Mouse (Mus musculus) heart, embryonic 11.5 days (tissue): Measurements from ENCODE around the gene Nrp1. TPM values are rescaled to one million over a fixed set of nuclear protein-coding genes. Genes with fewer than 3 reads are reported as not detected.

ENCODE experiments used
- ATAC-seq: fragments of 200-750 bp; cut with Nextera tagmentation; replicated peaks from 2 replicates; pipeline ENCODE4 v1.8.0; 2017; ENCODE audit warnings: moderate library complexity; ENCODE audit not compliant: insufficient number of reproducible peaks, low FRiP score, low TSS enrichment
- H3K27ac ChIP-seq: fragments of 300-500 bp; sonication (generic); 2 replicates; pipeline ENCODE4 v1.5.1; 2014; ENCODE audit warnings: mild to moderate bottlenecking, low read depth, low read length
- H3K27me3 ChIP-seq: fragments of 300-500 bp; sonication (generic); 2 replicates; pipeline ENCODE4 v1.6.1; 2014; ENCODE audit warnings: mild to moderate bottlenecking, low read length, mixed read lengths; ENCODE audit not compliant: control insufficient read depth, insufficient read depth
- H3K36me3 ChIP-seq: fragments of 300-500 bp; sonication (generic); 2 replicates; pipeline ENCODE4 v1.6.1; 2014; ENCODE audit warnings: mild to moderate bottlenecking, low read length, moderate library complexity, mixed read lengths; ENCODE audit not compliant: control insufficient read depth, insufficient read depth
- H3K4me1 ChIP-seq: fragments of 300-500 bp; sonication (generic); 2 replicates; pipeline ENCODE4 v1.6.1; 2014; ENCODE audit warnings: low read length; ENCODE audit not compliant: control insufficient read depth, insufficient read depth
- H3K4me2 ChIP-seq: fragments of 300-500 bp; sonication (generic); 2 replicates; pipeline ENCODE4 v1.6.1; 2014; ENCODE audit warnings: mild to moderate bottlenecking, moderate library complexity
- H3K4me3 ChIP-seq: fragments of 300-500 bp; sonication (generic); 2 replicates; pipeline ENCODE4 v1.5.1; 2014; ENCODE audit warnings: low read depth, low read length
- H3K9ac ChIP-seq: fragments of 300-500 bp; sonication (generic); 2 replicates; pipeline ENCODE4 v1.6.1; 2014; ENCODE audit warnings: mild to moderate bottlenecking, low read depth, low read length, moderate library complexity
- H3K9me3 ChIP-seq: fragments of 300-500 bp; sonication (generic); replicated peaks from 2 replicates; pipeline ENCODE4 v1.6.1; 2016; ENCODE audit warnings: low read length; ENCODE audit not compliant: control insufficient read depth
- WGBS: fragments of 180-500 bp; shearing (Covaris S2); extraction: QIAGEN DNeasy Blood & Tissue Kit; methylation state at CpG from one replicate; pipeline ENCODE4 v1.1.7; 2014; ENCODE audit not compliant: insufficient replicate concordance; 5-methylcytosine and 5-hydroxymethylcytosine counted together
- polyA plus RNA-seq: library from polyadenylated mRNA; unstranded; fragments of >200 nt; fragmentation: Nextera tagmentation; extraction: Ambion mirVana; gene quantifications from 2 replicates; pipeline ENCODE4 v1.2.1, GENCODE M21; 2014

The Nrp1 gene
- polyA plus RNA-seq, 1 experiment from 2014 or later: 93.7 TPM

- no peak overlapping the region for H3K4me2 ChIP-seq
- no peak overlapping the region for H3K4me3 ChIP-seq
- no peaks in the 10 kb centered on the region for H3K27me3 ChIP-seq
- no peak overlapping the region for H3K27ac ChIP-seq
- peaks cover 13% of the 10 kb centered on the region for H3K36me3 ChIP-seq
- H3K4me1 ChIP-seq: peaks cover 8% of the 10 kb centered on the region
- no peak for ATAC-seq
- no peak overlapping the region for H3K9ac ChIP-seq
- 65% methylated on average over 2 of the region's 2 CpGs for WGBS
- H3K9me3 ChIP-seq: no peaks in the 10 kb centered on the region
Measured at GRCm38 (mm10) chr8:128486043-128486442, 127.6 kb downstream of the Nrp1 start.

DNA sequence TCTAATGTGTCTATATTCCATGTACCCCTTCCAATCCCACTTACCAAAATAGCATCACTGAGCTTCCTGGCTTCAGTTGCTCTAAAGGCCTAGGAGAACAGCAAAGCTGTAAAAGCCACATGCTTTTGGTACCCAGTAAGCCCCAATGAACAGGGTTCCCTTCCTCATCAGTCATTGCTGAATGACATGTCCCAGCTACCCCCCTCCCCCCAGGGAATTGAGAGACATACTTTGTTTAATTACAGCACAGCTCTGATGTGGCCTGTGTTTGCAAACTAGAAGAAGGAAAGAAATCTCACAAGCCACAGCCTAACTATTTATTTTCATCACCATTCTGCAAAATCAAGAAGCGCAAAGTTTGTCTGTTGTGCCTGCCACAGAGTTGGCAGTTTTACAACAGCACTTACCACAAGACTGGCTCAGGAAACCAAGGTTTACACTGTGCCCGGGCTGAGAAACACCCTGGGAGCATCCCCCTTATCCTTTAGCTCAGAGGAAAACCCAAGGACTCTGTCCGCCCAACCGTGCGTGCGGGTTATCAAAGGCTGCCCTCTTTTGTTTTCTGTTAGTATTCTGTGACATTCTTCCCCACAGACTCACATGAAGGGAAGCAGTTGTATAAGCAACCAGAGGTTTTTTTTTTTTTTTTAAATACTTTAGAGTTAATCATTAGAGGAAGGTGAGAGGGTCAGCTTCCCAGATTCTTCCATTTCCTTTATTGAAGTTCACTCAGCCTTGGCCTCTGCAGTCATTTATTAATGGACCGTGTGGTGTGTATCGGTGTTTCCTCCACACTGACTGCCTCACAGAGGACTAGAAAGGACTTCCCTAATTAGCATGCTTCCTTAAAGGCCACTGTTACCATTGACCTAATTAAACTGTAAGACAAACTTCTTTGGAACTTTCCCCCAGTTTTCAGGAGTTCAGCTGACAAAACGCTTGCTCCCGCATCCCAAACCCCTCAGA lies 129.8 kb downstream of the Nrp1 start:
- Histone ChIP-seq H3K4me1 (peaks cover 8% of the 10 kb centered on the region), H3K9ac (no peak overlapping the region), H3K27me3 (no peaks in the 10 kb centered on the region), H3K4me2 (no peak overlapping the region), H3K9me3 (no peaks in the 10 kb centered on the region), H3K36me3 (peaks cover 5% of the 10 kb centered on the region; the same call in 1 of the 2 replicates), H3K4me3 (no peak overlapping the region), H3K27ac (peak overlapping the region; percentile 12; the same call in 1 of the 2 replicates)
- WGBS: 48% methylated on average over 10 of the region's 10 CpGs
- no peak for ATAC-seq

- no peak overlapping the region for H3K9ac ChIP-seq
- no peaks in the 10 kb centered on the region for H3K9me3 ChIP-seq
- ATAC-seq: no peak
- no peaks in the 10 kb centered on the region for H3K27me3 ChIP-seq
- peaks cover 5% of the 10 kb centered on the region; the same call in 1 of the 2 replicates for H3K36me3 ChIP-seq
- H3K27ac ChIP-seq: no peak overlapping the region
- peaks cover 8% of the 10 kb centered on the region for H3K4me1 ChIP-seq
- 86% methylated on average over 1 of the region's 1 CpGs for WGBS
- H3K4me2 ChIP-seq: no peak overlapping the region
- H3K4me3 ChIP-seq: no peak overlapping the region
Measured at GRCm38 (mm10) chr8:128489351-128489750, 130.9 kb downstream of the Nrp1 start.

GRCm38 (mm10) chr8:128491126-128492067 lies 133.0 kb downstream of the Nrp1 start:
- no peak overlapping the region for H3K27ac ChIP-seq
- ATAC-seq: 0 out of 2 replicates have a peak, but pooled peaks have one; percentile 26
- H3K4me1 ChIP-seq: peaks cover 8% of the 10 kb centered on the region; the same call in 1 of the 2 replicates
- WGBS: 51% methylated on average over 5 of the region's 5 CpGs
- H3K9ac ChIP-seq: no peak overlapping the region
- no peak overlapping the region for H3K4me3 ChIP-seq
- H3K4me2 ChIP-seq: no peak overlapping the region
- no peaks in the 10 kb centered on the region for H3K27me3 ChIP-seq
- H3K36me3 ChIP-seq: peaks cover 7% of the 10 kb centered on the region; the same call in 1 of the 2 replicates
- no peaks in the 10 kb centered on the region for H3K9me3 ChIP-seq

DNA sequence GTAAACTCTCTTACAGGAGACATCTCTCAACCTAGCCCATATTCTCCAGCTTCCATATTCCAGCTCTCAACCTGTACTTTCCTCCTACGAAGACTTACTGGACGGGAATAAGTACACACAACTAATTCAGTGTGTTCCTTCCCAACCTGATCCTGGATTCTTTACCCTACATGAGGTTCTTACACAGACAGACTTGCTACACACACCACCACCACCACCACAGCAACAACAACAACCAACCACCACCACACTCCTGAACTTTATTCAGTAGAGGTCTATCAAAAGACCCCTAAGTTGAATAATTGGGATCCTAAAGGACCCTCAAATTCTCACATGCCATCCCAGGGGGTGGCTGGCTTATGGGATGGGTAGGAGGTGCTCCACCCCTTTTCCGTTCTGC lies 135.4 kb downstream of the Nrp1 start:
- H3K9me3 ChIP-seq: no peaks in the 10 kb centered on the region
- H3K9ac ChIP-seq: no peak overlapping the region
- 86% methylated on average over 3 of the region's 3 CpGs for WGBS
- no peak overlapping the region for H3K4me2 ChIP-seq
- ATAC-seq: no peak
- H3K27me3 ChIP-seq: no peaks in the 10 kb centered on the region
- peaks cover 3% of the 10 kb centered on the region; the same call in 1 of the 2 replicates for H3K4me1 ChIP-seq
- H3K4me3 ChIP-seq: no peak overlapping the region
- peaks cover 17% of the 10 kb centered on the region; the same call in 1 of the 2 replicates for H3K36me3 ChIP-seq
- H3K27ac ChIP-seq: no peak overlapping the region

DNA sequence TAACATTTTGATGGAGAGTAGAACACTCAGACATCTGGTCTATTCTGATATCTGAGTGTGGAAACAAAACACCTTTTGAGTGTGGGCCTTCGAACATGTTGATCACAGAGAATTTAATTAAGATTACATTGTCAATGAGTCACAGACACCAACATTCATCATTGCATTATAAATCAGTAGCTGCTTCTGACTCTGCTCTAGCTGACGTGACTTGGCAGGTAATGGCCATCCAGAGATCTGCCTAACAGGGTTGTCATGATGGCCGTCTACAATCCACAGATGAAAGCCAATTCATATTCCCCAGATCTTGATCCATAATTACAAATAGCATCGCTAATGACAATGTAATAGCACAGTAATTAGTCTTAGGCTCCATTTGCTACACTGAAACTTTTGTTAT lies 140.4 kb downstream of the Nrp1 start:
- H3K9me3 ChIP-seq: no peaks in the 10 kb centered on the region
- no peaks in the 10 kb centered on the region for H3K27me3 ChIP-seq
- peaks cover 28% of the 10 kb centered on the region for H3K36me3 ChIP-seq
- no peaks in the 10 kb centered on the region for H3K4me1 ChIP-seq
- WGBS: 83% methylated on average over 4 of the region's 4 CpGs
- H3K4me3 ChIP-seq: no peak overlapping the region
- H3K9ac ChIP-seq: no peak overlapping the region
- no peak overlapping the region for H3K27ac ChIP-seq
- ATAC-seq: no peak
- H3K4me2 ChIP-seq: no peak overlapping the region

DNA sequence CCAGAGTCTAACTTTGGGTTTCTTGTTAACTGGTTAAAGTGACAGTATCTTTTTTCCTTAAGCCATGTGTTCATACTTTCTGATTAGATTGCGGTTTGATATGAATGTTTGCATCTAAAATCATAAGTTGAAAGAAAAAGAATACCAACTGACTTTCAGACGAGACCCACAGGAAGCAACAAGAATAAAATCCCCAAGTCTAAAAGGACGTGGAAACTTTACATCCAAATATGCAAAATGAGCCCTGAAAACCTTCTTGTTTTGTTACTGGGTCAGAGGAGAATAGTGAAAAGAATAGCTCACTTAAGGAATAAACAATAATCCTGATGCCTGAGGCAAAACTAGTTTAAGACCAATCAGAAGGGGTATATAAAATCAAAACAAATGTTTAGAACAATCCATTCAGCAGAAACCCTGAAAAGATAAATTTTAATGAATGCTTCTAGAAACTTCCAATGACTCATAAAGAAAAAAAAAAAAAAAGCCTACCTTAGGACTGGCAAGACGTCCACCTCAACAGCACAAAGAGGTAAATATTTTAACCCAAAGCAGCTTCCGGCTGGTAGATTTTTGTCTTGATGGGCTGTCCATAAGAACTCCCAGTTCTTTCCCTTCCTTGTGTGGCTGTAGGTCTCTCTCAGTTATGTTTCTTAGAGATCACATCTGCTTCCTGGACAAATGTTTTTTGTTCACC lies 145.9 kb downstream of the Nrp1 start:
- no peak for ATAC-seq
- no peaks in the 10 kb centered on the region for H3K9me3 ChIP-seq
- 71% methylated on average over 5 of the region's 5 CpGs for WGBS
- no peak overlapping the region for H3K9ac ChIP-seq
- peaks cover 4% of the 10 kb centered on the region; the same call in 1 of the 2 replicates for H3K4me1 ChIP-seq
- H3K27ac ChIP-seq: no peak overlapping the region
- no peaks in the 10 kb centered on the region for H3K27me3 ChIP-seq
- H3K36me3 ChIP-seq: peaks cover 11% of the 10 kb centered on the region
- no peak overlapping the region for H3K4me2 ChIP-seq
- H3K4me3 ChIP-seq: no peak overlapping the region

GRCm38 (mm10) chr8:128505866-128506265 lies 147.5 kb downstream of the Nrp1 start:
- ATAC-seq: no peak
- no peak overlapping the region for H3K9ac ChIP-seq
- H3K36me3 ChIP-seq: peaks cover 9% of the 10 kb centered on the region

More at GRCm38 (mm10) chr8:128505866-128506265, 147.5 kb downstream of the Nrp1 start:
- Histone ChIP-seq H3K4me2 (no peak overlapping the region), H3K27ac (no peak overlapping the region), H3K9me3 (no peaks in the 10 kb centered on the region), H3K4me1 (peaks cover 4% of the 10 kb centered on the region; the same call in 1 of the 2 replicates), H3K4me3 (no peak overlapping the region), H3K27me3 (no peaks in the 10 kb centered on the region)
